Mouse (Mus musculus): ENCODE measurements around the gene Cyp46a1. TPM values are rescaled to one million over a fixed set of nuclear protein-coding genes. Genes with fewer than 3 reads are reported as not detected.

The Cyp46a1 gene
- polyA plus RNA-seq, 1 experiment from 2014 or later = 8.0 TPM

- Histone ChIP-seq H3K4me3 (no peak overlapping the region), H3K27ac (no peak overlapping the region), H3K9ac (no peak overlapping the region), H3K9me3 (no peaks in the 10 kb centered on the region), H3K36me3 (no peaks in the 10 kb centered on the region), H3K4me2 (no peak overlapping the region), H3K27me3 (no peaks in the 10 kb centered on the region), H3K4me1 (peaks cover 22% of the 10 kb centered on the region)
- no peak for ATAC-seq (ENCODE audit: insufficient number of reproducible peaks, insufficient read depth, low FRiP score, low TSS enrichment, low read depth)
- 82% methylated on average over 4 of the region's 4 CpGs for WGBS
Measured at GRCm38 (mm10) chr12:108393637-108394036, 59.5 kb downstream of the Cyp46a1 start.

GRCm38 (mm10) chr12:108394534-108395284, 60.5 kb downstream of the Cyp46a1 start:
- 87% methylated on average over 17 of the region's 17 CpGs for WGBS
- Histone ChIP-seq H3K36me3 (no peaks in the 10 kb centered on the region), H3K9me3 (no peaks in the 10 kb centered on the region), H3K9ac (no peak overlapping the region), H3K27me3 (no peaks in the 10 kb centered on the region), H3K27ac (no peak overlapping the region), H3K4me2 (no peak overlapping the region), H3K4me3 (no peak overlapping the region), H3K4me1 (peaks cover 22% of the 10 kb centered on the region)
- ATAC-seq (ENCODE audit: insufficient number of reproducible peaks, insufficient read depth, low FRiP score, low TSS enrichment, low read depth) = no peak

- no peaks in the 10 kb centered on the region for H3K9me3 ChIP-seq
- peaks cover 22% of the 10 kb centered on the region for H3K4me1 ChIP-seq
- 78% methylated on average over 6 of the region's 6 CpGs for WGBS
- H3K9ac ChIP-seq = no peak overlapping the region
- no peaks in the 10 kb centered on the region for H3K36me3 ChIP-seq
- no peak overlapping the region for H3K4me2 ChIP-seq
- no peak overlapping the region for H3K27ac ChIP-seq
- no peaks in the 10 kb centered on the region for H3K27me3 ChIP-seq
- no peak for ATAC-seq (ENCODE audit: insufficient number of reproducible peaks, insufficient read depth, low FRiP score, low TSS enrichment, low read depth)
- no peak overlapping the region for H3K4me3 ChIP-seq
Measured at GRCm38 (mm10) chr12:108395285-108395660, 61.1 kb downstream of the Cyp46a1 start.

GRCm38 (mm10) chr12:108396081-108396947, 62.1 kb downstream of the Cyp46a1 start:
- H3K27ac ChIP-seq = no peak overlapping the region; the same call in 1 of the 2 replicates

GRCm38 (mm10) chr12:108398681-108399080, 64.5 kb downstream of the Cyp46a1 start:
- 86% methylated on average over 7 of the region's 7 CpGs for WGBS

More at GRCm38 (mm10) chr12:108396081-108396947, 62.1 kb downstream of the Cyp46a1 start:
- peaks cover 22% of the 10 kb centered on the region for H3K4me1 ChIP-seq
- no peak for ATAC-seq (ENCODE audit: insufficient number of reproducible peaks, insufficient read depth, low FRiP score, low TSS enrichment, low read depth)
- no peaks in the 10 kb centered on the region for H3K27me3 ChIP-seq
- no peaks in the 10 kb centered on the region for H3K9me3 ChIP-seq
- 66% methylated on average over 11 of the region's 11 CpGs for WGBS
- H3K36me3 ChIP-seq = no peaks in the 10 kb centered on the region
- no peak overlapping the region for H3K4me3 ChIP-seq
- H3K4me2 ChIP-seq = no peak overlapping the region
- H3K9ac ChIP-seq = no peak overlapping the region

GRCm38 (mm10) chr12:108399191-108399590, 65.0 kb downstream of the Cyp46a1 start:
- no peaks in the 10 kb centered on the region for H3K36me3 ChIP-seq
- H3K27ac ChIP-seq = no peak overlapping the region
- no peaks in the 10 kb centered on the region for H3K9me3 ChIP-seq
- no peaks in the 10 kb centered on the region for H3K27me3 ChIP-seq
- ATAC-seq (ENCODE audit: insufficient number of reproducible peaks, insufficient read depth, low FRiP score, low TSS enrichment, low read depth) = no peak
- no peak overlapping the region for H3K4me3 ChIP-seq
- H3K4me1 ChIP-seq = peaks cover 13% of the 10 kb centered on the region
- WGBS = 84% methylated on average over 8 of the region's 8 CpGs
- H3K4me2 ChIP-seq = no peak overlapping the region
- H3K9ac ChIP-seq = no peak overlapping the region

More at GRCm38 (mm10) chr12:108398681-108399080, 64.5 kb downstream of the Cyp46a1 start:
- Histone ChIP-seq H3K27me3 (no peaks in the 10 kb centered on the region), H3K36me3 (no peaks in the 10 kb centered on the region), H3K9ac (no peak overlapping the region), H3K4me3 (no peak overlapping the region), H3K4me2 (no peak overlapping the region), H3K4me1 (peaks cover 13% of the 10 kb centered on the region), H3K9me3 (no peaks in the 10 kb centered on the region), H3K27ac (no peak overlapping the region)
- ATAC-seq (ENCODE audit: insufficient number of reproducible peaks, insufficient read depth, low FRiP score, low TSS enrichment, low read depth) = no peak

- H3K27me3 ChIP-seq = no peaks in the 10 kb centered on the region
- H3K4me2 ChIP-seq = no peak overlapping the region
- no peaks in the 10 kb centered on the region for H3K9me3 ChIP-seq
- ATAC-seq (ENCODE audit: insufficient number of reproducible peaks, insufficient read depth, low FRiP score, low TSS enrichment, low read depth) = no peak
- H3K36me3 ChIP-seq = no peaks in the 10 kb centered on the region
- H3K27ac ChIP-seq = no peak overlapping the region
- no peak overlapping the region for H3K9ac ChIP-seq
- WGBS = 66% methylated on average over 8 of the region's 8 CpGs
- H3K4me1 ChIP-seq = peaks cover 10% of the 10 kb centered on the region
- H3K4me3 ChIP-seq = no peak overlapping the region
Measured at GRCm38 (mm10) chr12:108400951-108401350, 66.8 kb downstream of the Cyp46a1 start.

- Histone ChIP-seq H3K4me3 (no peak overlapping the region), H3K9ac (no peak overlapping the region), H3K4me2 (no peak overlapping the region), H3K27me3 (no peaks in the 10 kb centered on the region), H3K9me3 (no peaks in the 10 kb centered on the region), H3K4me1 (0 out of 2 replicates have a peak, but pooled peaks cover 4% of the 10 kb centered on the region), H3K36me3 (no peaks in the 10 kb centered on the region), H3K27ac (no peak overlapping the region)
- ATAC-seq (ENCODE audit: insufficient number of reproducible peaks, insufficient read depth, low FRiP score, low TSS enrichment, low read depth) = no peak
- 86% methylated on average over 6 of the region's 6 CpGs for WGBS
Measured at GRCm38 (mm10) chr12:108403957-108404356, 69.8 kb downstream of the Cyp46a1 start.

GRCm38 (mm10) chr12:108409100-108409499, 74.9 kb downstream of the Cyp46a1 start:
- H3K4me1 ChIP-seq = peaks cover 11% of the 10 kb centered on the region; the same call in 1 of the 2 replicates
- H3K4me3 ChIP-seq = no peak overlapping the region
- H3K27me3 ChIP-seq = no peaks in the 10 kb centered on the region
- no peaks in the 10 kb centered on the region for H3K36me3 ChIP-seq
- no peaks in the 10 kb centered on the region for H3K9me3 ChIP-seq
- H3K4me2 ChIP-seq = no peak overlapping the region
- WGBS = 45% methylated on average over 5 of the region's 5 CpGs
- ATAC-seq (ENCODE audit: insufficient number of reproducible peaks, insufficient read depth, low FRiP score, low TSS enrichment, low read depth) = no peak
- H3K27ac ChIP-seq = no peak overlapping the region
- no peak overlapping the region for H3K9ac ChIP-seq

- Histone ChIP-seq H3K9ac (no peak overlapping the region), H3K4me1 (peaks cover 11% of the 10 kb centered on the region; the same call in 1 of the 2 replicates)
Measured at GRCm38 (mm10) chr12:108410416-108411208, 76.4 kb downstream of the Cyp46a1 start.

More at GRCm38 (mm10) chr12:108410416-108411208, 76.4 kb downstream of the Cyp46a1 start:
- ATAC-seq (ENCODE audit: insufficient number of reproducible peaks, insufficient read depth, low FRiP score, low TSS enrichment, low read depth) = 0 out of 2 replicates have a peak, but pooled peaks have one; percentile 59
- WGBS = 47% methylated on average over 14 of the region's 14 CpGs
- Histone ChIP-seq H3K4me2 (no peak overlapping the region), H3K27ac (no peak overlapping the region), H3K4me3 (no peak overlapping the region), H3K9me3 (no peaks in the 10 kb centered on the region), H3K27me3 (no peaks in the 10 kb centered on the region), H3K36me3 (no peaks in the 10 kb centered on the region)
